Mouse (Mus musculus): ENCODE measurements around the gene Foxd1. TPM values are rescaled to one million over a fixed set of nuclear protein-coding genes. Genes with fewer than 3 reads are reported as not detected.

Foxd1 gene
- polyA plus RNA-seq, 1 experiment = not detected

DNA sequence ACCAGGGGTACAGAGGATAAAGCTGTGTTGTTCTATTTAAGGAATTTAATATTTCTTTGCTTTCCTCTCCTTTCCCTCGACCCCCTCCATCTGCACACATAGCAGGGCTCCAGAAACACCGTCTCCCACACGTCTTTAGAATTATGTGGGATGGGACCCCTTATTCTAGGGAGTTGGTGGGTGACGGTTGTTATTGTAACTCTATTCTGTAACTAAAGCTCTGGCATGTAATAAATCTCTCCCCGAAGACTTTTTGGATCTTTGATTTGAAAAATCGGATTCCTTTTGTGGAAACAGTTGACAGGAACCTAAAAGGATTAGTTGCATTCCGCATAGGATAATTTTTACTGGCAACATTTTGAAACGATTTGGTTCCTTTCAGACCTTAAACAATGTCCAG, 11.0 kb downstream of the Foxd1 start:
- H3K27me3 ChIP-seq (ENCODE audit: control insufficient read depth, insufficient read depth, low read length) = peaks cover 19% of the 10 kb centered on the region

DNA sequence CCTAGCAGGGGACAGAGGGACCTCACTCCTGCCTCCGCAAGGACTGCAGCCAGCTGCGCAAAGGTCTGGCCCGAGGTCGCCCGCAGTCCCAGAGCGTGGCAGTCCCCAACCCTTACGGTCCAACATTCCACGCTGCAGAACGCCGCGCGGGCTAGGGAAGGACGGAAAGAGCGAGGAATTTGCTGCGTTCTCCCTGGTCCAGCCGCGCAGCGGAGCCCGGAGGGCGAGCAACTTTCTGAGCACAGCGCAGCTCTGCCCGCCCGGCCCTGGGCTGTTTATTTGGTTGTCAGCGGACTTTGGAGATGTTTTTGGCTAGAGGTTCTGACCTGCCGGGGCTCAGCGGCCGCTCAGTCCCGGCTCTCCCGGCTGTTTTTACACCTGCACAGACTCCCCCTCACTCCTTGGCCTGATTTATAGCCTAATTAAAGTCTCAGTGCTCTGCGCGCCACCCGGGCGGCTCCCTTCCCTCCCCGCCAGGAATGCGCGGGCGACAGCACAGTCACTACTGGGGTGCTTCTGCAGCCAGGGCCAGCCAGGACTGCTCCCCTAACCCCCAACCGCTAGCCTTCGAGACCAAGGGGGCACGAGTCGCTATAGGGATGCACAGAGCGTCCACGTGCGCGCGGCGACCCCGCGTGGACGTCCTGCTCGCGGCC, 11.9 kb downstream of the Foxd1 start:
- Histone ChIP-seq H3K36me3 (ENCODE audit: control insufficient read depth, insufficient read depth, low read length) (no peaks in the 10 kb centered on the region), H3K4me3 (ENCODE audit: extremely low read depth, insufficient read depth, insufficient read length) (no peak overlapping the region), H3K4me1 (ENCODE audit: control insufficient read depth, insufficient read depth, insufficient read length) (no peaks in the 10 kb centered on the region), H3K27me3 (ENCODE audit: control insufficient read depth, insufficient read depth, low read length) (peaks cover 13% of the 10 kb centered on the region), H3K27ac (ENCODE audit: insufficient read depth, low read length) (no peak overlapping the region)
- 3% methylated on average over 52 of the region's 52 CpGs for WGBS
- DNase-seq (ENCODE audit: low read depth in 1 of 2, low spot score in 2 of 2) = no peak
- no peak for TF ChIP-seq CTCF (IDR thresholded peaks at IDR 0.05; ENCODE audit: extremely low read depth, insufficient read depth, insufficient read length, insufficient replicate concordance)
- no peak for TF ChIP-seq POLR2A (IDR thresholded peaks at IDR 0.05; ENCODE audit: low read depth, low read length)

More for the DNA sequence above, 11.0 kb downstream of the Foxd1 start:
- DNase-seq (ENCODE audit: low read depth in 1 of 2, low spot score in 2 of 2) = no peak
- Histone ChIP-seq H3K4me3 (ENCODE audit: extremely low read depth, insufficient read depth, insufficient read length) (no peak overlapping the region), H3K4me1 (ENCODE audit: control insufficient read depth, insufficient read depth, insufficient read length) (no peaks in the 10 kb centered on the region), H3K27ac (ENCODE audit: insufficient read depth, low read length) (no peak overlapping the region), H3K36me3 (ENCODE audit: control insufficient read depth, insufficient read depth, low read length) (no peaks in the 10 kb centered on the region)
- TF ChIP-seq CTCF (IDR thresholded peaks at IDR 0.05; ENCODE audit: extremely low read depth, insufficient read depth, insufficient read length, insufficient replicate concordance) = no peak
- no peak for TF ChIP-seq POLR2A (IDR thresholded peaks at IDR 0.05; ENCODE audit: low read depth, low read length)
- WGBS = 8% methylated on average over 8 of the region's 8 CpGs

DNA sequence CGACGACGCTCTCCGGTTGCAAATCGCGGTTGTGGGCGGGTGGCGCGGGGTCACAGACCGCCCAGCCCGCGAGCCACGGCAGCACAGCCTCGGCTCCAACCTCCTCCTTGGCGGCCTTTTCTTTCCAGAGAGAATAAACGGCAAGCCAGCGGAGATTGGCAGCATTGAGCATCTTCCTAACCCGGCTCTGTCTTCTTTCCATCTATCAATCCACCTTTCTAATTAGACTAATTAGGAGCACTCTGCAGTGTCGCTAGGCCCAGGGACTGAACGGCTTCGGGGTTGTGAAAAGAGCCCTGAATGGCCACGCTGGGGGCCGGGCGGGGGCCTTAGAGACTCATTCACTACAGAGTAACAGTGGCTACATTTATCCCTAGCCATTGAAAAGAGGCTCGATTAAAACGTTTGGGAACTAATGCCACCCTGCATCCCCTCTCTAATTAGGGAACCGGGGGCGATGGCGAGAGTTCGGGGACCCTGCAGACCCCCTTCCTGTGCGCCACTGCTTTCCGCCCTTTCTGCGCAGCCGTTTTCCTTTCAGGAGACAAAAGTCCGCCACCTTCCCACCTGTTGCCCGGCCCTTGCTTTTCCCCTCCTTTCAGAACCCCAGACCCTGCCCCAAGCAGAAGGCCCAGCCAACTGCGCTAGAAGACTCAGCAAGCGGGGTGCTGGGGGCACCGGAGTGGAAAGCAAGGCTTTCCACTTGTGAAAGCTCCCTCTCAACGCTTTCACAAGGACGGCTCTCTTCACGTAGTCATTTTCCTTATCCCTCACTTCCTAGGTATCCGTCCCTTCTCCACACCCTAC, 12.6 kb downstream of the Foxd1 start:
- 9% methylated on average over 43 of the region's 43 CpGs for WGBS
- no peak overlapping the region for H3K27ac ChIP-seq (ENCODE audit: insufficient read depth, low read length)
- no peaks in the 10 kb centered on the region for H3K36me3 ChIP-seq (ENCODE audit: control insufficient read depth, insufficient read depth, low read length)
- peaks cover 13% of the 10 kb centered on the region for H3K27me3 ChIP-seq (ENCODE audit: control insufficient read depth, insufficient read depth, low read length)
- no peak overlapping the region for H3K4me3 ChIP-seq (ENCODE audit: extremely low read depth, insufficient read depth, insufficient read length)
- H3K4me1 ChIP-seq (ENCODE audit: control insufficient read depth, insufficient read depth, insufficient read length) = no peaks in the 10 kb centered on the region
- no peak for DNase-seq (ENCODE audit: low read depth in 1 of 2, low spot score in 2 of 2)
- no peak for TF ChIP-seq CTCF (IDR thresholded peaks at IDR 0.05; ENCODE audit: extremely low read depth, insufficient read depth, insufficient read length, insufficient replicate concordance)
- no peak for TF ChIP-seq POLR2A (IDR thresholded peaks at IDR 0.05; ENCODE audit: low read depth, low read length)

DNA sequence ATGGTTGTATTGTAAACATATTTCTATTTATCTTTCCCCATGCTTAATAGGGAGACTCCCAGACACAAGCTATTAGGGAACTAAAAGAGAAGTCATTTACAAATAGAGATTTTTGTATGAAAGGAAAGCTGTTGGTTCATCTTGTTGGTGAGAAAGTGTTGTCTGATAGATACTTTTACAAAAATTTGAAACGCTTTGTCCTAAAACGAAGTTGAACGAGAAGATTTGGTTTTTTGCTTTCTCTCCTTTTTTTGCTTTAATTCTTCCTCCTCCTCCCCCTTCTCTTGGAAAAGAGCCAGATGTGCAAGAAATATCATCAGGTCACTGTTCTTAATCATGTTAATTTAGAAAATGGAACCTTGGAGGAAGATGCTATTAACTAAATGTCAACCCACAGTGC, 13.6 kb downstream of the Foxd1 start:
- no peaks in the 10 kb centered on the region for H3K36me3 ChIP-seq (ENCODE audit: control insufficient read depth, insufficient read depth, low read length)
- DNase-seq (ENCODE audit: low read depth in 1 of 2, low spot score in 2 of 2) = no peak
- H3K27me3 ChIP-seq (ENCODE audit: control insufficient read depth, insufficient read depth, low read length) = peaks cover 11% of the 10 kb centered on the region
- WGBS = 16% methylated on average over 3 of the region's 3 CpGs
- H3K4me3 ChIP-seq (ENCODE audit: extremely low read depth, insufficient read depth, insufficient read length) = no peak overlapping the region
- H3K27ac ChIP-seq (ENCODE audit: insufficient read depth, low read length) = no peak overlapping the region
- H3K4me1 ChIP-seq (ENCODE audit: control insufficient read depth, insufficient read depth, insufficient read length) = no peaks in the 10 kb centered on the region
- TF ChIP-seq POLR2A (IDR thresholded peaks at IDR 0.05; ENCODE audit: low read depth, low read length) = no peak
- TF ChIP-seq CTCF (IDR thresholded peaks at IDR 0.05; ENCODE audit: extremely low read depth, insufficient read depth, insufficient read length, insufficient replicate concordance) = no peak

DNA sequence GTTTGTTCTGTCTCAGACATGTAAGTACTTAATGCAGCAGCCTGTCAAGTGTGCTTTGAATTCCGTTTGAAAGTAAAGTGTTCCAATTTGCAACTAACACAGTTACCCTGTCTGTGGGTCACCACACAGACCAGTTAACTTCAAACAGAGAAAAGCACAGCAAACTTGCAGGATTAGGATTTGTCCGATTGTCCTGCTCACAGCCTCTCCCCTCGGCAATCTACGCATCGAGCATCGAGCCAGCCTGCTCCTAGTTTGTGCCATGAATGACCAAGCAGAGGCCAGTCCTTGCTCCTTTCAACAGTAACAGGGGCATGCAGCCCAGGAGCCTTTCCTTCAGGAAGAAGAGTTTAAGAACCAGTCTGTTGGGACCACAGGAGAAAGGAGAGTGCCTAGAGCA, 15.0 kb downstream of the Foxd1 start:
- Histone ChIP-seq H3K27me3 (ENCODE audit: control insufficient read depth, insufficient read depth, low read length) (peaks cover 10% of the 10 kb centered on the region), H3K4me1 (ENCODE audit: control insufficient read depth, insufficient read depth, insufficient read length) (no peaks in the 10 kb centered on the region), H3K4me3 (ENCODE audit: extremely low read depth, insufficient read depth, insufficient read length) (no peak overlapping the region)

DNA sequence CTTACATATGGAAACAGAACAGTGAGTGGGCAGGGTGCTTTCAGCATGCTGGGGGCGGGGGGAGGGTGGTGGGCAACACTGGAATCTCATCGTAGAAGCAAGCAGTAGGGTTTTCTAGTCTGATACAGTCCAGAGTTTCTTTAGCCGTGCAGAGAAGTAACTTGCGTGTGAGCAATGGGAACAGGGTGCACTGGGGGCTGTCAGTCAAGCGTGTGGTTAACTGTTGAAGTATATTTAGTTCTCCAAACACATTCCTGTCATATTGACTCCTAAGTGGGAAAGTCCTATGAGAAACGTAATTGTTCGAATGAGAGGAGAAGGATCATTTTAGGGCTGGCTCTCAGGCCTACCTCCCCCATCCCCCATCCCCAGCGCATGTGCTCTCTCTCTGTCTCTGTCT, 20.5 kb downstream of the Foxd1 start:
- Histone ChIP-seq H3K4me1 (ENCODE audit: control insufficient read depth, insufficient read depth, insufficient read length) (no peaks in the 10 kb centered on the region), H3K27ac (ENCODE audit: insufficient read depth, low read length) (no peak overlapping the region), H3K36me3 (ENCODE audit: control insufficient read depth, insufficient read depth, low read length) (no peaks in the 10 kb centered on the region), H3K4me3 (ENCODE audit: extremely low read depth, insufficient read depth, insufficient read length) (no peak overlapping the region), H3K27me3 (ENCODE audit: control insufficient read depth, insufficient read depth, low read length) (peaks cover 4% of the 10 kb centered on the region; the same call in 1 of the 2 replicates)
- DNase-seq (ENCODE audit: low read depth in 1 of 2, low spot score in 2 of 2) = no peak
- 67% methylated on average over 8 of the region's 8 CpGs for WGBS
- TF ChIP-seq CTCF (IDR thresholded peaks at IDR 0.05; ENCODE audit: extremely low read depth, insufficient read depth, insufficient read length, insufficient replicate concordance) (no peak), POLR2A (IDR thresholded peaks at IDR 0.05; ENCODE audit: low read depth, low read length) (no peak)

More for the DNA sequence above, 15.0 kb downstream of the Foxd1 start:
- no peak for DNase-seq (ENCODE audit: low read depth in 1 of 2, low spot score in 2 of 2)
- H3K27ac ChIP-seq (ENCODE audit: insufficient read depth, low read length) = no peak overlapping the region
- 35% methylated on average over 6 of the region's 6 CpGs for WGBS
- no peaks in the 10 kb centered on the region for H3K36me3 ChIP-seq (ENCODE audit: control insufficient read depth, insufficient read depth, low read length)
- TF ChIP-seq POLR2A (IDR thresholded peaks at IDR 0.05; ENCODE audit: low read depth, low read length) (no peak), CTCF (IDR thresholded peaks at IDR 0.05; ENCODE audit: extremely low read depth, insufficient read depth, insufficient read length, insufficient replicate concordance) (no peak)

DNA sequence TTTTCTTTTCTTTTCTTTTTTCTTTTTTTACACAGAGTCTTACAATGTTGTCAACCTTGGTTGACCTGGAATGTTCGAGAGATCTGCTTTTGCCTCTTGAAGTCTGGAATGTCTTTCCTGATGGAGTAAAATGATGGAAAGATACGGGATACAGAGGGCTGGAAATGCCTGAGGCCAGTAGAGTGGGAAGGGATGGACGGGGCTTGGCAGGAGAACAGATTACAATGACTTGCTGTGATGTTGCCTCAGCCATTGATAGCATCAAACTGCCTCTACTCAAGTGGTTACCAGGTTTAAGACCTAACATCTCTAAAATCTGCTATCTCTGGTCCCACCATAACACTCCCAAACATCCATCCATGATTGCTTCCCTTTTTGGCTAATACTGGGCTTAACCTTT, 20.9 kb downstream of the Foxd1 start:
- Histone ChIP-seq H3K27ac (ENCODE audit: insufficient read depth, low read length) (no peak overlapping the region), H3K27me3 (ENCODE audit: control insufficient read depth, insufficient read depth, low read length) (0 out of 2 replicates have a peak, but pooled peaks cover 2% of the 10 kb centered on the region), H3K36me3 (ENCODE audit: control insufficient read depth, insufficient read depth, low read length) (no peaks in the 10 kb centered on the region), H3K4me1 (ENCODE audit: control insufficient read depth, insufficient read depth, insufficient read length) (no peaks in the 10 kb centered on the region), H3K4me3 (ENCODE audit: extremely low read depth, insufficient read depth, insufficient read length) (no peak overlapping the region)
- TF ChIP-seq CTCF (IDR thresholded peaks at IDR 0.05; ENCODE audit: extremely low read depth, insufficient read depth, insufficient read length, insufficient replicate concordance) = no peak
- no peak for TF ChIP-seq POLR2A (IDR thresholded peaks at IDR 0.05; ENCODE audit: low read depth, low read length)
- WGBS = 64% methylated on average over 3 of the region's 3 CpGs
- DNase-seq (ENCODE audit: low read depth in 1 of 2, low spot score in 2 of 2) = no peak

All from spleen, adult 2 months (tissue).